Mouse (Mus musculus): ENCODE results near the gene Diaph3.

DNA sequence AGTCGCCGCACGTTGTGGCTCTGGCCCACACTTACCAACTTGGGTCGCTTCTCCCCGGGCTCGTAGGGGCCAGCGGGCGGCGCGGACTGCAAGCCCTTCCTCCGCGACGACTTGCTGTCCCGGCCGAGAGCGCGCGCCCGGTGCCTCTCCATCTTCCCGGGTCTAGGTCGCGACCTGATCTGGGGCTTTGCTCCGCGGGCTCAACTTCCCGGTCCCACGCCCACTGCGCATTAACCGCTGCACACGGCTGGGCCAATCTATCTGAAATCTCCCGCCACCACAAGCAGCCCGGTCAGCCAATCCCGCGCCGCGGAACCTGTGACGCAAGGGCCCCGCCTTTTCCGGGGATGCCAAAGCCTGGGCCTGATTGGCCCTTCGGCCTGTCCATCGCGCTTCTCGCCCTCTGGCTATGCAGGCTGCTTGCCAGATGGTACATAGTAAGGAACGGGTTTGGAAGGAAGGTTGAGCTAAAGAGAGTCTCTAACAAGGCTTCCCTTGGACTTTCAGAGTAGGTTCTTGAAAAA, at the start of gene Diaph3:
- TF ChIP-seq TAL1 (IDR thresholded peaks at IDR 0.05; ENCODE audit: low read length) = no peak
- TF ChIP-seq GATA1 (IDR thresholded peaks at IDR 0.05; ENCODE audit: low read length) = peak; percentile 88

All from erythroblast, embryonic 14.5 days (primary cell).